Mouse (Mus musculus) thymus, adult 2 months (tissue): Measurements from ENCODE around the gene Tcf7l2.
A peak's percentile ranks its signal among the peaks of the same experiment; 100 is the strongest.

Experiments used
- CTCF ChIP-seq: fragments of 200-500 bp; IDR thresholded peaks from 2 replicates; pipeline ENCODE4 v1.5.1; 2012; ENCODE audit warnings: mild to moderate bottlenecking, control low read depth, low read length, moderate library complexity, borderline replicate concordance; ENCODE audit not compliant: control insufficient read depth, poor library complexity, insufficient read depth; ENCODE audit errors: extremely low read depth
- POLR2A ChIP-seq: fragments of 200-500 bp; IDR thresholded peaks from 2 replicates; pipeline ENCODE4 v1.6.1; 2012; ENCODE audit warnings: mild to moderate bottlenecking, low read length, control low read depth, moderate library complexity; ENCODE audit not compliant: control insufficient read depth, poor library complexity, insufficient read depth; ENCODE audit errors: extremely low read depth

DNA sequence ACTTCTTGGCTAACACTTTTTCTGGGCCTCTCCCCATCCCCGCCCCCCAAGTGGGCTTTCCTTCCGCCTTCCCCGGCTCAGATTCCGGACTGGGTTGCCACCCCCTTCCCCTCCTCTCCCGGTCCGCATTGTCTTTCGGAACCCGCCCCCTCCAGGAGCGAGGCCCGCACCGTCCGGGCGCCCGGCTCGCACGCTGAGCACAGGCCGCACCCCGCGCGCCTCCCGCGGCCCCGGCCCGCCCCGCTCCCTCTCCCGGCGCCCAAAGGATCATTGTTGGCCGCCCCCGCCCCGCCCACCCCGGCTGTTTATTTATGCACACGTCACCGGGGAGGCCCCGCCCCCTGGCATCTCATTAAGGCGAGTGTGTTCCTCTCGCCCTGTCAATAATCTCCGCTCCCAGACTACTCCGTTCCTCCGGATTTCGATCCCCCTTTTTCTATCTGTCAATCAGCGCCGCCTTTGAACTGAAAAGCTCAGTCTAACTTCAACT, at the start of gene Tcf7l2:
- TF ChIP-seq CTCF (no peak), POLR2A (peak; percentile 49; the same call in 1 of the 2 replicates)
